ENCODE assay signal across 15 mouse cellular contexts in the genomic region with DNA sequence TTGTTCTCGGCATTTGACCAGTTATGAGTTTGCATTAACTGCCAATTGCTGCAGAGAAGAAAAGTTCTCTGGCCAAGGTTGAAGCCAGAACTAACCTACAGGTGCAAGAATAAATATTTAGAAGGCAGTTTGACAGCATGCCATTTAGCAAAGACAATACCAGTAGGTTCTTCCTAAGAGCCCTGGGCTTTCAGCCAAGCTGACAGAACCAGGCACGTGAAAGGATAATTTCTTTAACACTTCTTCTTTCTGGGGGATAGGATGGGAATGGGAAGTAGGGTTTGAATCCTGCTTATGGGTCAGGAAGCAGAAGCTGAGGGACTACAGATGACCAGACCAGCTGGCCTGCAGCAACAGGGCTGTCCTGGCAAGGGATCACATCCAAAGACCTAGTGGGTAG.
"Had no signal": no experiment of that assay in that cellular context is flagged by ENCODE, and none has a peak within 500 bp of the region (broad histone marks: within the 10 kb centered on the region; RNA-seq: fewer than 3 reads in every experiment).

No protein-coding gene starts in this region.

- DNase-seq: liver, postnatal 0 days; lung, adult 2 months; right cerebral cortex, postnatal 14 days; thymus, adult 2 months; thymus, postnatal 25 days; thymus, postnatal 4 days had no signal

- ATAC-seq: liver, postnatal 0 days; midbrain, embryonic 13.5 days; midbrain, embryonic 15.5 days had no signal

- H3K27ac ChIP-seq: liver, embryonic 15.5 days; macrophage; midbrain, embryonic 13.5 days; midbrain, embryonic 15.5 days; neural tube, embryonic 12.5 days; stomach, embryonic 15.5 days; stomach, postnatal 0 days had no signal

- H3K27me3 ChIP-seq: liver, embryonic 15.5 days; neural tube, embryonic 12.5 days; stomach, embryonic 15.5 days had no signal

- H3K4me1 ChIP-seq: liver, embryonic 15.5 days; megakaryocyte, embryonic 14.5 days had no signal

- H3K9me3 ChIP-seq: liver, embryonic 15.5 days; midbrain, embryonic 15.5 days; stomach, embryonic 15.5 days had no signal

- H3K9ac ChIP-seq: liver, embryonic 15.5 days; liver, postnatal 0 days; midbrain, embryonic 13.5 days; midbrain, embryonic 15.5 days; neural tube, embryonic 12.5 days; stomach, embryonic 15.5 days had no signal

- H3K4me2 ChIP-seq: liver, embryonic 15.5 days; midbrain, embryonic 11.5 days; midbrain, embryonic 13.5 days; midbrain, embryonic 15.5 days; neural tube, embryonic 12.5 days; stomach, embryonic 15.5 days had no signal

- H3K36me3 ChIP-seq: liver, embryonic 15.5 days; midbrain, embryonic 13.5 days; midbrain, embryonic 15.5 days; neural tube, embryonic 12.5 days; stomach, embryonic 15.5 days had no signal

- H3K4me3 ChIP-seq: liver, embryonic 15.5 days; megakaryocyte, embryonic 14.5 days; midbrain, embryonic 13.5 days; midbrain, embryonic 15.5 days; neural tube, embryonic 12.5 days; stomach, embryonic 15.5 days had no signal
